Mouse (Mus musculus) small intestine, adult 2 months (tissue): ENCODE measurements around the gene Eif3i. TPM values are rescaled to one million over a fixed set of nuclear protein-coding genes. Genes with fewer than 3 reads are reported as not detected.

ENCODE experiments used
- H3K27ac ChIP-seq: fragments of 200-500 bp; 2 replicates; pipeline ENCODE4 v1.5.1; 2012; ENCODE audit warnings: low read depth, low read length, control low read depth, inconsistent platforms; ENCODE audit not compliant: insufficient read depth
- H3K27me3 ChIP-seq: fragments of 200-500 bp; 2 replicates; pipeline ENCODE4 v1.6.1; 2012; ENCODE audit warnings: mild to moderate bottlenecking, moderate library complexity, low read length, inconsistent platforms; ENCODE audit not compliant: control insufficient read depth, insufficient read depth
- H3K36me3 ChIP-seq: fragments of 200-500 bp; 2 replicates; pipeline ENCODE4 v1.6.1; 2012; ENCODE audit warnings: mild to moderate bottlenecking, low read length, control low read depth, inconsistent platforms; ENCODE audit not compliant: control insufficient read depth, insufficient read depth
- H3K4me1 ChIP-seq: fragments of 200-500 bp; 2 replicates; pipeline ENCODE4 v1.6.1; 2012; ENCODE audit warnings: low read length, inconsistent platforms, mixed read lengths; ENCODE audit not compliant: control insufficient read depth, insufficient read depth, insufficient read length
- H3K4me3 ChIP-seq: fragments of 200-500 bp; 2 replicates; pipeline ENCODE4 v1.5.1; 2012; ENCODE audit warnings: low read depth, mild to moderate bottlenecking, control low read depth, inconsistent platforms, low read length, moderate library complexity
- CTCF ChIP-seq: fragments of 200-500 bp; IDR thresholded peaks from 2 replicates; pipeline ENCODE4 v1.5.1; 2012; ENCODE audit warnings: low read depth, mild to moderate bottlenecking, control low read depth, inconsistent platforms, low read length, moderate library complexity, mixed read lengths; ENCODE audit not compliant: insufficient replicate concordance, insufficient read length; ENCODE audit errors: extremely low read depth
- POLR2A ChIP-seq: fragments of 200-500 bp; IDR thresholded peaks from 2 replicates; pipeline ENCODE4 v1.6.1; 2012; ENCODE audit warnings: low read depth, mild to moderate bottlenecking, control low read depth, inconsistent platforms, low read length, moderate library complexity
- WGBS: fragments of 180-500 bp; shearing (Covaris S2); methylation state at CpG from one replicate; pipeline ENCODE4 v1.1.7; 2018; 5-methylcytosine and 5-hydroxymethylcytosine counted together
- polyA plus RNA-seq: library from polyadenylated mRNA; depleted of rRNA; stranded (reverse); fragments of >200 nt; gene quantifications from 2 replicates; pipeline ENCODE4 v1.2.3, GENCODE M21; 2012

Eif3i gene
- polyA plus RNA-seq, 1 experiment, result 202 TPM

- Histone ChIP-seq H3K36me3 (no peaks in the 10 kb centered on the region), H3K27me3 (no peaks in the 10 kb centered on the region), H3K27ac (peak overlapping the region; percentile 71), H3K4me3 (peak overlapping the region; percentile 56), H3K4me1 (no peaks in the 10 kb centered on the region)
- TF ChIP-seq POLR2A, result no peak
- no peak for TF ChIP-seq CTCF
- 98% methylated on average over 4 of the region's 4 CpGs for WGBS
Measured at GRCm38 (mm10) chr4:129573093-129573370, 27.4 kb downstream of the Eif3i start.

- no peak for TF ChIP-seq CTCF
- no peak for TF ChIP-seq POLR2A
- peak overlapping the region; percentile 56 for H3K4me3 ChIP-seq
- no peaks in the 10 kb centered on the region for H3K36me3 ChIP-seq
- 74% methylated on average over 13 of the region's 13 CpGs for WGBS
- H3K4me1 ChIP-seq, result no peaks in the 10 kb centered on the region
- H3K27me3 ChIP-seq, result no peaks in the 10 kb centered on the region
- H3K27ac ChIP-seq, result peak overlapping the region; percentile 71; the same call in 1 of the 2 replicates
Measured at GRCm38 (mm10) chr4:129572236-129573092, 28.0 kb downstream of the Eif3i start.

GRCm38 (mm10) chr4:129571551-129572084, 28.8 kb downstream of the Eif3i start:
- peak overlapping the region; percentile 28; the same call in 1 of the 2 replicates for H3K27ac ChIP-seq
- no peaks in the 10 kb centered on the region for H3K4me1 ChIP-seq
- TF ChIP-seq POLR2A (no peak), CTCF (no peak)
- no peak overlapping the region; the same call in 1 of the 2 replicates for H3K4me3 ChIP-seq
- 71% methylated on average over 8 of the region's 8 CpGs for WGBS
- no peaks in the 10 kb centered on the region for H3K27me3 ChIP-seq
- H3K36me3 ChIP-seq, result no peaks in the 10 kb centered on the region

- WGBS, result 73% methylated on average over 6 of the region's 6 CpGs
- Histone ChIP-seq H3K36me3 (no peaks in the 10 kb centered on the region), H3K27ac (no peak overlapping the region), H3K27me3 (no peaks in the 10 kb centered on the region), H3K4me1 (no peaks in the 10 kb centered on the region), H3K4me3 (no peak overlapping the region)
- TF ChIP-seq POLR2A (no peak), CTCF (no peak)
Measured at GRCm38 (mm10) chr4:129570028-129570427, 30.4 kb downstream of the Eif3i start.

- Histone ChIP-seq H3K4me1 (peaks cover 6% of the 10 kb centered on the region; the same call in 1 of the 2 replicates), H3K27me3 (no peaks in the 10 kb centered on the region), H3K27ac (no peak overlapping the region), H3K36me3 (no peaks in the 10 kb centered on the region), H3K4me3 (no peak overlapping the region)
- no peak for TF ChIP-seq CTCF
- 88% methylated on average over 7 of the region's 7 CpGs for WGBS
Measured at GRCm38 (mm10) chr4:129568366-129568765, 32.1 kb downstream of the Eif3i start.

GRCm38 (mm10) chr4:129565139-129565538, 35.3 kb downstream of the Eif3i start:
- Histone ChIP-seq H3K4me1 (peaks cover 6% of the 10 kb centered on the region; the same call in 1 of the 2 replicates), H3K27me3 (no peaks in the 10 kb centered on the region), H3K36me3 (no peaks in the 10 kb centered on the region), H3K4me3 (no peak overlapping the region), H3K27ac (no peak overlapping the region)
- 64% methylated on average over 6 of the region's 6 CpGs for WGBS
- TF ChIP-seq POLR2A (no peak), CTCF (no peak)

GRCm38 (mm10) chr4:129563718-129564117, 36.7 kb downstream of the Eif3i start:
- peaks cover 6% of the 10 kb centered on the region; the same call in 1 of the 2 replicates for H3K4me1 ChIP-seq
- H3K27me3 ChIP-seq, result no peaks in the 10 kb centered on the region
- H3K4me3 ChIP-seq, result no peak overlapping the region
- no peaks in the 10 kb centered on the region for H3K36me3 ChIP-seq
- WGBS, result 28% methylated on average over 8 of the region's 8 CpGs
- no peak overlapping the region for H3K27ac ChIP-seq
- no peak for TF ChIP-seq POLR2A
- no peak for TF ChIP-seq CTCF
